Mouse (Mus musculus): Measurements from ENCODE around the gene Pnkp.

Pnkp gene

GRCm38 (mm10) chr7:44853065-44853464, 3.9 kb upstream of the Pnkp start:
- DNase-seq (ENCODE audit: low spot score), result no peak

GRCm38 (mm10) chr7:44853596-44854355, 3.2 kb upstream of the Pnkp start:
- no peak for DNase-seq (ENCODE audit: low spot score)

- DNase-seq (ENCODE audit: low spot score), result peak; percentile 89
Observed at GRCm38 (mm10) chr7:44854356-44855031, 2.4 kb upstream of the Pnkp start.

- DNase-seq (ENCODE audit: low spot score), result no peak
Observed at GRCm38 (mm10) chr7:44855036-44855435, 1.9 kb upstream of the Pnkp start.

GRCm38 (mm10) chr7:44856265-44856916, 548 bp upstream of the Pnkp start:
- DNase-seq (ENCODE audit: low spot score), result no peak

- no peak for DNase-seq (ENCODE audit: low spot score)
Observed at GRCm38 (mm10) chr7:44857905-44858304, 966 bp downstream of the Pnkp start.

- no peak for DNase-seq (ENCODE audit: low spot score)
Observed at GRCm38 (mm10) chr7:44859896-44860295, 3.0 kb downstream of the Pnkp start.

- peak; percentile 72 for DNase-seq (ENCODE audit: low spot score)
Observed at GRCm38 (mm10) chr7:44860576-44861428, 3.9 kb downstream of the Pnkp start.

GRCm38 (mm10) chr7:44861429-44861816, 4.5 kb downstream of the Pnkp start:
- no peak for DNase-seq (ENCODE audit: low spot score)

- DNase-seq (ENCODE audit: low spot score), result no peak
Observed at GRCm38 (mm10) chr7:44862434-44862833, 5.5 kb downstream of the Pnkp start.

GRCm38 (mm10) chr7:44863210-44863609, 6.3 kb downstream of the Pnkp start:
- no peak for DNase-seq (ENCODE audit: low spot score)

GRCm38 (mm10) chr7:44863982-44864494, 7.1 kb downstream of the Pnkp start:
- DNase-seq (ENCODE audit: low spot score), result no peak

GRCm38 (mm10) chr7:44864595-44865542, 7.9 kb downstream of the Pnkp start:
- DNase-seq (ENCODE audit: low spot score), result no peak

- DNase-seq (ENCODE audit: low spot score), result peak; percentile 74
Observed at GRCm38 (mm10) chr7:44866276-44867009, 9.5 kb downstream of the Pnkp start.

- no peak for DNase-seq (ENCODE audit: low spot score)
Observed at GRCm38 (mm10) chr7:44867010-44867702, 10.2 kb downstream of the Pnkp start.

- no peak for DNase-seq (ENCODE audit: low spot score)
Observed at GRCm38 (mm10) chr7:44867802-44868201, 10.9 kb downstream of the Pnkp start.

- no peak for DNase-seq (ENCODE audit: low spot score)
Observed at GRCm38 (mm10) chr7:44868465-44868864, 11.5 kb downstream of the Pnkp start.

GRCm38 (mm10) chr7:44868919-44869696, 12.2 kb downstream of the Pnkp start:
- DNase-seq (ENCODE audit: low spot score), result peak; percentile 77

Measured in urinary bladder, postnatal 14 days (tissue).